Mouse (Mus musculus): ENCODE results near the gene Nup188.

Nup188 gene

GRCm38 (mm10) chr2:30393370-30393656 is 107.1 kb downstream of the Nup188 start:
- DNase-seq = no peak
